Mouse (Mus musculus): ENCODE measurements around the gene D630045J12Rik. TPM values are rescaled to one million over a fixed set of nuclear protein-coding genes. Genes with fewer than 3 reads are reported as not detected.

D630045J12Rik gene
- polyA plus RNA-seq, 1 experiment, result 0.35 TPM

DNA sequence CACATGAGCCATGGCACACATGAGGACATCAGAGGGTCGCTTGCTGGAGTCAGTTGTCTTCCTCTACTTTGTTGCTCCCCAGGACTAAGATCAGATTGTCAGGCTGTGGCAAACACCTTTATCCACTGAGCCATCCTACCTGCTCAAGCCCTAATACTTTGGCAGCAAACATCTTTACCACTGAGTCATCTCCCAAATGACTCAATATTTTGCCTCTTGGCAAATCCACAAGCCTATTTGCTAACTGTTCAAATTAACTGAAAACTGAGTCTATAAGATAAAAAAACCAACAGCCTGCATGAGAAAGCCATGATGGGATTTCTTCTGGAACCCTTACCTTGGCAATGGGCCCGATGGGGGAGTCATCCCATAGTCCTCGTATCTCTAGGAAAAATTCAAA lies 114.7 kb downstream of the D630045J12Rik start:
- no peaks in the 10 kb centered on the region for H3K36me3 ChIP-seq (ENCODE audit: control insufficient read depth, insufficient read depth, low read length)
- no peaks in the 10 kb centered on the region for H3K27me3 ChIP-seq (ENCODE audit: control insufficient read depth, insufficient read depth, low read length)
- no peak for TF ChIP-seq CTCF (IDR thresholded peaks at IDR 0.05; ENCODE audit: extremely low read depth, insufficient read length, insufficient replicate concordance, low read depth, low read length)
- TF ChIP-seq POLR2A (IDR thresholded peaks at IDR 0.05; ENCODE audit: low read depth, low read length), result no peak
- H3K4me1 ChIP-seq (ENCODE audit: control insufficient read depth, insufficient read depth, insufficient read length, low read length), result peaks cover under 1% of the 10 kb centered on the region; the same call in 1 of the 2 replicates
- H3K4me3 ChIP-seq (ENCODE audit: low read depth, low read length), result no peak overlapping the region
- H3K27ac ChIP-seq (ENCODE audit: insufficient read depth, low read depth, low read length), result no peak overlapping the region
- 92% methylated on average over 3 of the region's 3 CpGs for WGBS

DNA sequence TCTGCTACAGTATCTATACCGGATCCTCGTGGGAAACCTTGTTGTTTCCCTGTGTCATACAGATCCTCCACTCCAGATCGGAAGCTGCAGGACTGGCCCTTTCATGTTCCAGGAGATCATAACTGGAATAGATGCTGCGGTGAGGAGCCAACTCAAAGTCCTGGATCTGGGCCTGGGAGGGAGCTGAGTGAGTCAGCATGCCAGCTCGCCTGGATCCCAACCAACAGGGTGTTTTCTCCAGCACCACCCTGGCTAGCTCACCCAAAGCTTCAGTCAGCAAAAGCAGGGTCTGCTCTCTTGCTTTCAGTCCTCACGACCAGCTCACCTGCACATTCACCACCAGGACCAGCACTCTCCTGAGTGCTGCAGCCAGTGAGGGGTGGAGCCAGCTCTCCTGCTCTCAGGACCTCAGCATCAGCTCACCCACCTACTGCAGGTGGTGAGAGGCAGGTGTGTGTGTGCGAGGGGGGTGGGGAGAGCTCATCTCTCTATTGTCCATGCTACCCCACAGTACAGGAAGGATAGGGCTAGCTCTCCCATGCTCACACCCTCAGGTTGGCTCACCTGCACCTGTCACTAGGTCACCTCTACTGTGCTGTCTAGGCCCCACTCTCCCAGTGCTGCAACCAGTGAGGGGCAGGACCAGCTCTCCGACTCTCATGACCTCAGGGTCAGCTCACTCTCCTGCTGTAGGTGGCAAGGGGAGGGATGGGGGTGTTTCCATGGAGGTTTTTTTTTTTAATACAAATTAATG lies 118.8 kb downstream of the D630045J12Rik start:
- Histone ChIP-seq H3K36me3 (ENCODE audit: control insufficient read depth, insufficient read depth, low read length) (no peaks in the 10 kb centered on the region), H3K4me1 (ENCODE audit: control insufficient read depth, insufficient read depth, insufficient read length, low read length) (no peaks in the 10 kb centered on the region), H3K27ac (ENCODE audit: insufficient read depth, low read depth, low read length) (no peak overlapping the region), H3K4me3 (ENCODE audit: low read depth, low read length) (no peak overlapping the region), H3K27me3 (ENCODE audit: control insufficient read depth, insufficient read depth, low read length) (no peaks in the 10 kb centered on the region)
- WGBS, result 77% methylated on average over 8 of the region's 8 CpGs
- no peak for TF ChIP-seq CTCF (IDR thresholded peaks at IDR 0.05; ENCODE audit: extremely low read depth, insufficient read length, insufficient replicate concordance, low read depth, low read length)
- TF ChIP-seq POLR2A (IDR thresholded peaks at IDR 0.05; ENCODE audit: low read depth, low read length), result no peak

DNA sequence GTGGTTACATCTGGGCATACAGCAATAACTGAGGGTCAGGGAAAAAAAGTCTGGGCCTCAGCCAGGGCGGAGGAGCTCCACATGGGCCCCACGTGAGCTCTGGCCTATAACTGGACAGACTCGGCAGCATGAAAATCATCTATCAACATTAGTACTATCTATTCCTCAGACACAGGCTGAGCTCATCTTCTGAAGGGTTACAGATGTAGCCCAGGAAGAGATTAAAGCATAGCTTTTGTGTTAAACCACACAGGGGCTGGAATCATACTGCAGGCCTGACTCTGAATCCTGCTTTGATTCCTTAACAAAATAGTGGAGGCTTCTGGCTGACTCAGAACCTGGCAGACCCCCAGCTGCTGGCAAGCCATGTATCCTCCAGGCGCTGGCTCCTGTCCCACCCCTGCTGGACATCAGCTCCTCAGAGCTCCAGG lies 122.0 kb downstream of the D630045J12Rik start:
- Histone ChIP-seq H3K27ac (ENCODE audit: insufficient read depth, low read depth, low read length) (no peak overlapping the region), H3K4me3 (ENCODE audit: low read depth, low read length) (no peak overlapping the region), H3K27me3 (ENCODE audit: control insufficient read depth, insufficient read depth, low read length) (no peaks in the 10 kb centered on the region), H3K36me3 (ENCODE audit: control insufficient read depth, insufficient read depth, low read length) (no peaks in the 10 kb centered on the region), H3K4me1 (ENCODE audit: control insufficient read depth, insufficient read depth, insufficient read length, low read length) (no peaks in the 10 kb centered on the region)
- TF ChIP-seq POLR2A (IDR thresholded peaks at IDR 0.05; ENCODE audit: low read depth, low read length) (no peak), CTCF (IDR thresholded peaks at IDR 0.05; ENCODE audit: extremely low read depth, insufficient read length, insufficient replicate concordance, low read depth, low read length) (no peak)
- 73% methylated on average over 4 of the region's 4 CpGs for WGBS

DNA sequence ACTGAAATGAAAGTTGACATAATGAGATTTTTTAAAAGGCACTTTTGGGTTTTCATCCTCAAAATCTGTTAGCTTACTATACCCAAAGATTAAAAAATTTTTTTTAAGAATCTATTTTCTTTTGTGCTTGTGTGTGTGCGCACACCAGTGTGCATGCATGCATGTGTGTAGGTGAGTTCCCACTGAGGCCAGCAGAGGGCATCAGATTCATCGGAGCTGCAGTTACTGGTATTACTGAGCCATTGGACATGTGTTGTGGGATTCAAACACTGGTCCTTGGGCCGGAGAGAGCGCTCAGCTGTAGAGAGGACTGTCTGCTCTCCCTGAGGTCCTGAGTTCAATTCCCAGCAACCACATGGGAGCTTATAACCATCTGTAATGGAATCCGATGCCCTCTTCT lies 123.9 kb downstream of the D630045J12Rik start:
- Histone ChIP-seq H3K36me3 (ENCODE audit: control insufficient read depth, insufficient read depth, low read length) (no peaks in the 10 kb centered on the region), H3K27ac (ENCODE audit: insufficient read depth, low read depth, low read length) (no peak overlapping the region), H3K4me1 (ENCODE audit: control insufficient read depth, insufficient read depth, insufficient read length, low read length) (no peaks in the 10 kb centered on the region), H3K27me3 (ENCODE audit: control insufficient read depth, insufficient read depth, low read length) (no peaks in the 10 kb centered on the region), H3K4me3 (ENCODE audit: low read depth, low read length) (no peak overlapping the region)
- TF ChIP-seq POLR2A (IDR thresholded peaks at IDR 0.05; ENCODE audit: low read depth, low read length) (no peak), CTCF (IDR thresholded peaks at IDR 0.05; ENCODE audit: extremely low read depth, insufficient read length, insufficient replicate concordance, low read depth, low read length) (peak; percentile 9; the same call in 1 of the 2 replicates)
- 97% methylated on average over 5 of the region's 5 CpGs for WGBS

DNA sequence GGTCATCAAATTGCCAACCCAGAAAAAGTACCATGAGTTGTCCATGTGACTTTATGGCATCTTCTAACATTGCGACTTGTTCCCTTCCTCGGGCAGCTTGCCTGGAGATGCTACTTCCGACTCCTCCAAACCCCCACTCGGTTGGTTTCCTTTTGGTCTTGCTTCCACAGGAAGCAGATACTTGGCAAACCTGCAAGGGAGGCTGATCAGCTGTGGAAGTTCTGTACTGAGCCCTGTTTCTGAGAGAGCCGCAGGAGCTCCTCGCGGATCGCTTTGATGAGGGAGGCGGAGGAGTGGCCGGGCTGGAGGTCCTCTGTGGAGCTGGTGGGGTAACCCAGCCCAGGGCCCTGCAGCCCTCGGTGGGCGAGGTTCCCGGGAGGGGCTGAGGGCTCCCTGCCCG lies 125.7 kb downstream of the D630045J12Rik start:
- whole genome bisulfite sequencing, result 82% methylated on average over 14 of the region's 14 CpGs
- no peak overlapping the region for H3K27ac ChIP-seq (ENCODE audit: insufficient read depth, low read depth, low read length)
- TF ChIP-seq POLR2A (IDR thresholded peaks at IDR 0.05; ENCODE audit: low read depth, low read length), result no peak

DNA sequence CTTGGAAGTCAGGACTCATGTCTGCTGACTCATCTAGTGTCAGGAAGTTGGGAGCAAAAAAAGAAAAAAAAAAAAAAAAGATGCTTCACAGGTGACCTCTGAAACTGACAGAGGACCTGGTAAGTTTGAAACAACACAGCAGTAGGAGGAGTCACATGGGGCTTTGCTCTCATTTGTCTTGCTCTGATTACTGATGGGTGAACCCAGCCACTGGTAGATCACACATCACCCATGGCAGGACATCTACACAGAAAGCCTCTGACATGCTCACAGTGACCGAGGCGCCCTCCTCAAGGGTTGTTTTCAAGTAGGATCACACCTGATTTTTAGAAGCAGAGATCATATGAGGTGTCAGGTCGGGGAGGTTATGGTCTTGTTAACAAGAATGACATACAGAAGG lies 128.3 kb downstream of the D630045J12Rik start:
- H3K4me1 ChIP-seq (ENCODE audit: control insufficient read depth, insufficient read depth, insufficient read length, low read length), result peaks cover 2% of the 10 kb centered on the region; the same call in 1 of the 2 replicates
- WGBS, result 94% methylated on average over 3 of the region's 3 CpGs
- H3K36me3 ChIP-seq (ENCODE audit: control insufficient read depth, insufficient read depth, low read length), result no peaks in the 10 kb centered on the region
- TF ChIP-seq POLR2A (IDR thresholded peaks at IDR 0.05; ENCODE audit: low read depth, low read length) (no peak), CTCF (IDR thresholded peaks at IDR 0.05; ENCODE audit: extremely low read depth, insufficient read length, insufficient replicate concordance, low read depth, low read length) (no peak)
- no peak overlapping the region for H3K27ac ChIP-seq (ENCODE audit: insufficient read depth, low read depth, low read length)
- no peak overlapping the region for H3K4me3 ChIP-seq (ENCODE audit: low read depth, low read length)
- H3K27me3 ChIP-seq (ENCODE audit: control insufficient read depth, insufficient read depth, low read length), result no peaks in the 10 kb centered on the region

More for the DNA sequence above, 125.7 kb downstream of the D630045J12Rik start:
- Histone ChIP-seq H3K27me3 (ENCODE audit: control insufficient read depth, insufficient read depth, low read length) (no peaks in the 10 kb centered on the region), H3K4me1 (ENCODE audit: control insufficient read depth, insufficient read depth, insufficient read length, low read length) (no peaks in the 10 kb centered on the region; the same call in 1 of the 2 replicates), H3K4me3 (ENCODE audit: low read depth, low read length) (no peak overlapping the region), H3K36me3 (ENCODE audit: control insufficient read depth, insufficient read depth, low read length) (no peaks in the 10 kb centered on the region)

DNA sequence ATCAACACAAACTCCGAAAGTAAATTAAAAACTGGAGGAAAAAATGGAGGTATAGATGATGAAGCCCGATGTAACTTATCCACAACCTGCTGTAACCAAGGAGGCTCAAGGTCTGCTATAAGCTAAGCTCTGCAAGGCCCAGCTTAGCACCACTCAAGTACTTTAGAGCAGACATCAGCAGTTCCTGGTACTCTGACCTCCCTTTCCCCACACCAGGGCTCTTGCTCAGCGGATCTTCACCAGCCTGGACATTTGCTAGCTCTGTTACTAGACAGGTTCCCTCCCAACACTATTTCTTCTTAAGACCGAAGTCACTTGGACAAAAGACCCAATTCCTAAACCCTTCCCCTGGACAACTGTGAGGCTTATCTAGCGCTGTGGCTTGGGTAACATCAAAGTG lies 128.9 kb downstream of the D630045J12Rik start:
- Histone ChIP-seq H3K36me3 (ENCODE audit: control insufficient read depth, insufficient read depth, low read length) (no peaks in the 10 kb centered on the region), H3K27ac (ENCODE audit: insufficient read depth, low read depth, low read length) (no peak overlapping the region), H3K27me3 (ENCODE audit: control insufficient read depth, insufficient read depth, low read length) (no peaks in the 10 kb centered on the region), H3K4me3 (ENCODE audit: low read depth, low read length) (no peak overlapping the region), H3K4me1 (ENCODE audit: control insufficient read depth, insufficient read depth, insufficient read length, low read length) (peaks cover 2% of the 10 kb centered on the region; the same call in 1 of the 2 replicates)
- WGBS, result 89% methylated on average over 5 of the region's 5 CpGs
- TF ChIP-seq CTCF (IDR thresholded peaks at IDR 0.05; ENCODE audit: extremely low read depth, insufficient read length, insufficient replicate concordance, low read depth, low read length), result no peak
- no peak for TF ChIP-seq POLR2A (IDR thresholded peaks at IDR 0.05; ENCODE audit: low read depth, low read length)

Measured in small intestine, adult 2 months (tissue).